Mouse (Mus musculus) forebrain, postnatal 0 days (tissue): ENCODE results near the gene Guca1a. TPM values are rescaled to one million over a fixed set of nuclear protein-coding genes. Genes with fewer than 3 reads are reported as not detected.
A peak's percentile ranks its signal among the peaks of the same experiment; 100 is the strongest.

ENCODE experiments used
- ATAC-seq: fragments of 200-750 bp; cut with Nextera tagmentation; 2 replicates; pipeline ENCODE4 v1.8.0; 2017; ENCODE audit warnings: mild to moderate bottlenecking, moderate library complexity
- DNase-seq: peaks from one replicate; pipeline ENCODE4 v3.0.0-alpha.2; 2015
- H3K27ac ChIP-seq: fragments of 300-500 bp; sonication (generic); 2 replicates; pipeline ENCODE4 v1.5.1; 2014; ENCODE audit warnings: low read depth, mild to moderate bottlenecking, antibody characterized with exemption, low read length, moderate library complexity, mixed read lengths
- H3K27me3 ChIP-seq: fragments of 300-500 bp; sonication (generic); 2 replicates; pipeline ENCODE4 v1.6.1; 2014; ENCODE audit warnings: mild to moderate bottlenecking, low read length, mixed read lengths; ENCODE audit not compliant: insufficient read depth
- H3K36me3 ChIP-seq: fragments of 300-500 bp; sonication (generic); 2 replicates; pipeline ENCODE4 v1.6.1; 2014; ENCODE audit warnings: mild to moderate bottlenecking, moderate library complexity; ENCODE audit not compliant: insufficient read depth
- H3K4me1 ChIP-seq: fragments of 300-500 bp; sonication (generic); 2 replicates; pipeline ENCODE4 v1.6.1; 2014; ENCODE audit warnings: antibody characterized with exemption; ENCODE audit not compliant: insufficient read depth
- H3K4me2 ChIP-seq: fragments of 300-500 bp; sonication (generic); 2 replicates; pipeline ENCODE4 v1.6.1; 2014; ENCODE audit warnings: low read depth, mild to moderate bottlenecking, moderate library complexity
- H3K4me3 ChIP-seq: fragments of 300-500 bp; sonication (generic); 2 replicates; pipeline ENCODE4 v1.5.1; 2014; ENCODE audit warnings: low read depth, low read length, mixed read lengths
- H3K9ac ChIP-seq: fragments of 300-500 bp; sonication (generic); 2 replicates; pipeline ENCODE4 v1.6.1; 2014; ENCODE audit warnings: mild to moderate bottlenecking
- H3K9me3 ChIP-seq: fragments of 300-500 bp; sonication (generic); 2 replicates; pipeline ENCODE4 v1.6.1; 2016; ENCODE audit warnings: low read length
- CTCF ChIP-seq: sonication (generic); IDR thresholded peaks from 2 replicates; pipeline ENCODE4 v1.5.1; 2016; ENCODE audit warnings: antibody characterized with exemption, control low read depth, low read depth
- WGBS: fragments of 180-500 bp; shearing (Covaris S2); extraction: QIAGEN DNeasy Blood & Tissue Kit; methylation state at CpG from one replicate; pipeline ENCODE4 v1.1.7; 2014; 5-methylcytosine and 5-hydroxymethylcytosine counted together
- polyA plus RNA-seq: library from polyadenylated mRNA; unstranded; fragments of >200 nt; fragmentation: Nextera tagmentation; extraction: Ambion mirVana; gene quantifications from 2 replicates; pipeline ENCODE4 v1.2.1, GENCODE M21; 2015
- total RNA-seq: library from RNA; depleted of rRNA; stranded (reverse); fragments of >200 nt; gene quantifications from 2 replicates; pipeline ENCODE4 v1.2.3, GENCODE M21; 2014

The Guca1a gene
- total and polyA plus RNA-seq, 2 experiments from 2014 or later: 0.59 TPM; not detected in 1

GRCm38 (mm10) chr17:47394223-47394869, 6.0 kb downstream of the Guca1a start:
- Histone ChIP-seq H3K27me3 (no peaks in the 10 kb centered on the region; the same call in 1 of the 2 replicates), H3K4me3 (peak overlapping the region; percentile 7; the same call in 1 of the 2 replicates), H3K9ac (no peak overlapping the region), H3K9me3 (no peaks in the 10 kb centered on the region), H3K4me1 (no peaks in the 10 kb centered on the region), H3K36me3 (no peaks in the 10 kb centered on the region), H3K27ac (no peak overlapping the region), H3K4me2 (peak overlapping the region; percentile 39; the same call in 1 of the 2 replicates)
- ATAC-seq: no peak
- no peak for TF ChIP-seq CTCF
- no peak for DNase-seq
- 20% methylated on average over 24 of the region's 24 CpGs for WGBS

GRCm38 (mm10) chr17:47386649-47387048, 13.7 kb downstream of the Guca1a start:
- Histone ChIP-seq H3K27me3 (no peaks in the 10 kb centered on the region), H3K9me3 (no peaks in the 10 kb centered on the region), H3K36me3 (no peaks in the 10 kb centered on the region), H3K9ac (no peak overlapping the region), H3K4me1 (no peaks in the 10 kb centered on the region), H3K4me3 (no peak overlapping the region), H3K4me2 (no peak overlapping the region), H3K27ac (no peak overlapping the region)
- DNase-seq: peak; percentile 20
- peak; percentile 74 for TF ChIP-seq CTCF
- ATAC-seq: no peak
- 62% methylated on average over 4 of the region's 4 CpGs for WGBS

DNA sequence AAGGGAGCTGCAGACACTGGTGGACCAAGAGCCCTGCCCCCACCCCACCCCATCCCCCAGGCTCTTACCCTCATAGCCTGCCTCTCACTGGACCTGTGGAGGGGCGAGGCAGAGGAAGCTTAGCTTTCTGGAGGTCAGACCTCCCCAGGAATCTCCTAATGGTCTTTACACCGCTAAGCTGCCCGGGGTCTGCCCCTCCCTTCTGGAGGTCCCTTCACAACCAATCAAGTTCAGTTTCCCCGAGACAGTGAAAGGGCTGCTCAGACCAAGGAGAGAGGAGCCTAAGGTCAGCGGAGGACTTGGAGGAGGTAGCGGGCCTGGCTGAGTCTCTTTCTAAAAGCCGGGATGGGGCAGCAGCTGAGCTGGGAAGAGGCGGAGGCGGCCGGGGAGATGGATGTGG, 15.2 kb downstream of the Guca1a start, which contains the start of gene Guca1b:
Guca1b (plus strand) TSS at position 249 of the 400 bp plus-strand sequence.
- no peaks in the 10 kb centered on the region for H3K27me3 ChIP-seq
- 0 out of 2 replicates have a peak, but pooled peaks cover under 1% of the 10 kb centered on the region for H3K36me3 ChIP-seq
- WGBS: 37% methylated on average over 10 of the region's 10 CpGs
- no peak within 1 kb of the TSS for H3K4me2 ChIP-seq
- DNase-seq (no peak), ATAC-seq (no peak)
- no peak within 1 kb of the TSS for H3K27ac ChIP-seq
- no peaks in the 10 kb centered on the region for H3K9me3 ChIP-seq
- TF ChIP-seq CTCF: no peak
- H3K4me3 ChIP-seq: no peak within 1 kb of the TSS
- H3K4me1 ChIP-seq: no peaks in the 10 kb centered on the region
- H3K9ac ChIP-seq: no peak within 1 kb of the TSS

GRCm38 (mm10) chr17:47384064-47384463, 16.3 kb downstream of the Guca1a start:
- Histone ChIP-seq H3K4me1 (no peaks in the 10 kb centered on the region), H3K36me3 (peaks cover 12% of the 10 kb centered on the region; the same call in 1 of the 2 replicates), H3K27me3 (no peaks in the 10 kb centered on the region), H3K4me3 (no peak overlapping the region), H3K9me3 (no peaks in the 10 kb centered on the region), H3K4me2 (no peak overlapping the region), H3K27ac (no peak overlapping the region), H3K9ac (no peak overlapping the region)
- DNase-seq (no peak), ATAC-seq (no peak)
- 90% methylated on average over 3 of the region's 3 CpGs for WGBS
- peak; percentile 10; the same call in 1 of the 2 replicates for TF ChIP-seq CTCF

- Histone ChIP-seq H3K4me3 (no peak overlapping the region), H3K9me3 (no peaks in the 10 kb centered on the region), H3K4me1 (no peaks in the 10 kb centered on the region), H3K27ac (no peak overlapping the region), H3K4me2 (no peak overlapping the region), H3K36me3 (peaks cover 17% of the 10 kb centered on the region; the same call in 1 of the 2 replicates), H3K27me3 (no peaks in the 10 kb centered on the region), H3K9ac (no peak overlapping the region)
- DNase-seq (no peak), ATAC-seq (no peak)
- no peak for TF ChIP-seq CTCF
- WGBS: 92% methylated on average over 4 of the region's 4 CpGs
These were observed 17.1 kb downstream of the Guca1a start for GRCm38 (mm10) chr17:47383266-47383665.

DNA sequence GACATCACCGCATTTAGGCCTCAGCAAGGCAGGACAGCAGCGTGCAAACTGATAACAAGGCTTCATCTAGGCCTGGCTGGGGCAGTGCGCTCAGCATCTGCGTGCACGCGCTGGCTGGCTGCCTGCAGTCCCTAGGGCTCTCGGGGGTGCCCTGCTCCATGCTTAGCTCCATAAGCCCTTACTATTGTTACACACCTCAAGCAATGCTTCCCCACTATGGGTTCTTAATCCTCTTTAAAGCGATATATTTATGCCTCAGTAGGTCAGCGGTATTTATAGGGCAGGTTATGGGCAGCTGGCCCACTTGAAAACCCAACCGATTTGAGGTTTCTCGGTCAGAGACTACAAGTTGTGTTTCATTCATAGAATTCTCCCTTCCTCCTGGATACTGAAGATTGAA, 18.5 kb downstream of the Guca1a start:
- no peak overlapping the region for H3K27ac ChIP-seq
- no peak overlapping the region for H3K4me2 ChIP-seq
- H3K27me3 ChIP-seq: no peaks in the 10 kb centered on the region
- ATAC-seq (no peak), DNase-seq (no peak)
- no peaks in the 10 kb centered on the region for H3K4me1 ChIP-seq
- WGBS: 43% methylated on average over 11 of the region's 11 CpGs
- H3K4me3 ChIP-seq: no peak overlapping the region
- H3K9ac ChIP-seq: no peak overlapping the region
- H3K36me3 ChIP-seq: peaks cover 28% of the 10 kb centered on the region
- TF ChIP-seq CTCF: no peak
- no peaks in the 10 kb centered on the region for H3K9me3 ChIP-seq

GRCm38 (mm10) chr17:47378133-47378532, 22.3 kb downstream of the Guca1a start:
- Histone ChIP-seq H3K36me3 (peaks cover 62% of the 10 kb centered on the region), H3K9me3 (no peaks in the 10 kb centered on the region), H3K4me2 (no peak overlapping the region), H3K4me3 (no peak overlapping the region), H3K27ac (no peak overlapping the region), H3K27me3 (no peaks in the 10 kb centered on the region), H3K4me1 (no peaks in the 10 kb centered on the region), H3K9ac (no peak overlapping the region)
- ATAC-seq (no peak), DNase-seq (no peak)
- 82% methylated on average over 15 of the region's 15 CpGs for WGBS
- TF ChIP-seq CTCF: 0 out of 2 replicates have a peak, but pooled peaks have one; percentile 6
